Comparison of ENCODE assay signal across 12 mouse cellular contexts in the genomic region with DNA sequence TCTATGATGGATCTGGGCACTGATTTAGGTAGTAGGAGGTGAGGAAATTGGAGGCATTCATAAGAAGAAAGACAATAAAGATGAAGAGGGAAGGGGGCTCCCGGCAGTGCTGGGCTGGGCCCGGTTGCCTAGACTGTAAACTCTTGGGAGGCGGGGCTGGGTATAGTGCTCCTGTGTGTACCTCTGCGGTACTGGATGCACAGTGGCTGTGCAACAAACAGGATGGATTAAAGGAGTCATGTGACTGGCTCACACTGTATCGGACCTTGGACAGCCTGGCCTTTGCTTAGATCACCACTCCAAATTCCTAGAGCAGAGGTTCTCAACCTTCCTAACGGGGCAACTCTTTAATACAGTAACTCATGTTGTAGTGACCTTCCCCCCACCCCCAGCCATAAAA. TPM values are rescaled to one million over a fixed set of nuclear protein-coding genes. Genes with fewer than 3 reads are reported as not detected.
"Had no signal": no experiment of that assay in that cellular context is flagged by ENCODE, and none has a peak within 500 bp of the region (broad histone marks: within the 10 kb centered on the region; RNA-seq: fewer than 3 reads in every experiment).

No protein-coding gene starts in this region.

- H3K36me3 ChIP-seq: hindbrain, embryonic 15.5 days; limb, embryonic 12.5 days; lung, embryonic 15.5 days; midbrain, embryonic 12.5 days; neural tube, embryonic 13.5 days had no signal

- H3K27ac ChIP-seq: hindbrain, embryonic 15.5 days; limb, embryonic 12.5 days; lung, embryonic 15.5 days; midbrain, embryonic 12.5 days; neural tube, embryonic 13.5 days had no signal

- DNase-seq: liver; retina, postnatal 1 day; thymus, postnatal 36 days had no signal

- H3K9me3 ChIP-seq: hindbrain, embryonic 15.5 days; limb, embryonic 12.5 days; lung, embryonic 15.5 days; midbrain, embryonic 12.5 days; neural tube, embryonic 13.5 days had no signal

- ATAC-seq: inflammation-experienced regulatory T-cells, adult 6 months; midbrain, embryonic 16.5 days had no signal

- H3K4me3 ChIP-seq: hindbrain, embryonic 15.5 days; limb, embryonic 12.5 days; lung, embryonic 15.5 days; midbrain, embryonic 12.5 days; neural tube, embryonic 13.5 days had no signal

- H3K4me2 ChIP-seq: hindbrain, embryonic 15.5 days; limb, embryonic 12.5 days; lung, embryonic 15.5 days; midbrain, embryonic 12.5 days; neural tube, embryonic 13.5 days had no signal

- H3K9ac ChIP-seq: hindbrain, embryonic 15.5 days; limb, embryonic 12.5 days; lung, embryonic 15.5 days; midbrain, embryonic 12.5 days; neural tube, embryonic 13.5 days had no signal

RNA-seq across cellular contexts. Expression of a gene that starts 2.9 kb away (rescaled TPM):
- polyA plus RNA-seq: hindbrain, embryonic 15.5 days; inflammation-experienced regulatory T-cells, adult 6 months; limb, embryonic 12.5 days; liver, embryonic 16.5 days; midbrain, embryonic 16.5 days; thymus, postnatal 0 days had no signal
